Mouse (Mus musculus): Measurements from ENCODE around the gene Anapc2. TPM values are rescaled to one million over a fixed set of nuclear protein-coding genes. Genes with fewer than 3 reads are reported as not detected.

Anapc2 gene
- polyA plus RNA-seq, 1 experiment from 2014 or later: 134 TPM

DNA sequence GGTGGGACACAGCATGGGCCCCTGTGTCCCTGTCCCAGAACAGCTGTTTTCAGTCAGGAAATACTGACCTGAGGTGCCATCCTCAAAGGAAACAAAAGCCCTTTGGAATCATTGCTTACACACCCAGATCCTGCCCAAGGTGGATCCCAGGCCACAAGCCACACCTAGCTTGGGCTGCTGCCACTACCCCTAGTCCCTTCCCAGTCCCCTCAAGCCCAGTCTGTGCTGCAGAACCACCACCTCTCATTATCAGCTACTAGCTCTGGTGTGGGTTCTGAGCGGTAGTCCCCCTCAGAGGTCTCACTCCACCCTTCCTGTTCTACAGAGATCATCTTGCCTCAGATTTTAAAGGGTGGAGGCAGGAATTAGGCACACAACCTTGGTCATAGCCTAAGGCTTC, 14.0 kb downstream of the Anapc2 start:
- WGBS: 92% methylated on average over 1 of the region's 1 CpGs
- Histone ChIP-seq H3K9me3 (no peaks in the 10 kb centered on the region), H3K4me2 (no peak overlapping the region), H3K27me3 (peaks cover 48% of the 10 kb centered on the region), H3K27ac (no peak overlapping the region), H3K9ac (no peak overlapping the region), H3K36me3 (replicated peaks) (peaks cover 51% of the 10 kb centered on the region), H3K4me3 (replicated peaks) (no peak overlapping the region), H3K4me1 (0 out of 2 replicates have a peak, but pooled peaks cover 12% of the 10 kb centered on the region)
- ATAC-seq (ENCODE audit: low FRiP score): no peak

DNA sequence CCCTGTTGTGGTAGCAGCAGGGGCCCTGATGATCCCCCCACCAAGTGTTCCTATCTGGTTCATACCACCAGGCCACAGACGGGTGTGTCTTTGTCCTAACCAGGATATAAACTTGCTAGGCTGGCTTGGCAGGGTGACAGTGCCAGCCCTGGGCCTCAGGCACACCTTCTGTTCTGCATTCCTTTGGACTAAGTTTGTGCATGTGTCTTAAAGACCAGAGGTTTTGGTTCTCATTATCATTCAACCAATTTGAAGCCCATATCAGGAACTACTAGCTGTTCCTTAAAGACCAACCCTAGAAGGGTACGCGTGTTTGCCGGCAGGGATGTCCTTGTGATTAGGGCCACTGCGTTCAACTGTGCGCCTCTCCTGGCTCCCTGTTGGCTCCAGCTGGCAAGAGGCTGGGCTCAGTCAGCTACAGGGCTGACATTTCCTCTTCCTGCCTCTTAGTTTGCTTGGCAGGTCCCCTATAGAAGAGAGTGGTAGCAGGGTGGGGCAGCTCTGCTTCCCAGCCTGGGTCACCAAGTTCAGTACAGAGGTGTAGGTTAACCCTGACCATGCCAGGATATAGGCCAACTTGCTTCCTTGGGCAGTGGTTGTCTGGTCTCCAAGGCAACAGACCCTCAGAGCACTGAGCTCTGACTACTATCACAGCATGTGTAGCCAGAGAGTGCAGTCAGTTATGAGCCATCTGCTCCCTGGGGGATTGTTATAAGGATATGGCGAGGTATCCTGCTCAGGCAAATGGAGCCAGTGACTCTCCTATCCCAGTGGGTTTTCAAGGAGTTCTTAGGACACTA, 14.8 kb downstream of the Anapc2 start:
- Histone ChIP-seq H3K4me3 (replicated peaks) (no peak overlapping the region), H3K4me2 (no peak overlapping the region), H3K4me1 (peaks cover 13% of the 10 kb centered on the region), H3K9ac (no peak overlapping the region), H3K27ac (no peak overlapping the region), H3K9me3 (no peaks in the 10 kb centered on the region), H3K27me3 (peaks cover 55% of the 10 kb centered on the region), H3K36me3 (replicated peaks) (peaks cover 46% of the 10 kb centered on the region)
- no peak for ATAC-seq (ENCODE audit: low FRiP score)
- WGBS: 56% methylated on average over 7 of the region's 7 CpGs

DNA sequence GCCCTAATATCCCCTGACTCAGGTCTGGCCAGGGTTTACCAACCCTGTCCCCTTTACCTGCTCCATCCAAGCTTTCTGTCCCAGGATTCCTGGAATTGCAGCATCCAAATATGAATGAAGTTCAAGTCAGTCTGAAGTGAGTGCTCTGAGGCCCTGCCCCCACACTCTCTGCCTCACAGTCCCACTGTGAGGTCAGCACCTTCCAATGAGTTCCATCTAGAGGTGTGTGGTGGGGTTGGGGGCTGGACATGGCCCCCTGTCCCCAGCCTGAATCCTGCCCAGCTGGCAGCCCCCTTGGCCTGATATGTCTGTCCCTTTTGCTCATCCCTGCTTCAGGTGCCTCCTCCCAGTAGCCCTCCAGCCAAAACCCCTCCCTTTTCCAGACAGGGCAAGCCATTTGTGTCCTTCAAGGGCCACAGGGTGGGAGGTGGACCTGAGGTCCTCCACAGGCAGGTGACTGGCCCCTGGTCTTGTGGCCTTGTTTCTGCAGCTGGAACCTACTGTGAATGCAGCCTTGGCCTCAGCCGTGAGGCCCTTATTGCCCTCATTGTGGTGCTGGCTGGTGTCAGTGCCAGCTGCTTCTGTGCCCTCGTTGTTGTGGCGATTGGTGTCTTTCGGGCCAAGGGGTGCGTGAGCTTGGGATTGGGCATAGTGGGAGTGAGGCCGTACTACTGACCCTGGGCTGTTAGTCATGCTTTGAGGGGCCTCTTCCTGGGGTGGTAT, 15.8 kb downstream of the Anapc2 start, which contains the start of gene Tmem210:
Tmem210 (plus strand) TSS at position 219 of the 723 bp plus-strand sequence.
- Histone ChIP-seq H3K4me1 (peaks cover 19% of the 10 kb centered on the region), H3K4me3 (replicated peaks) (no peak within 1 kb of the TSS), H3K27me3 (peaks cover 66% of the 10 kb centered on the region), H3K27ac (no peak within 1 kb of the TSS), H3K4me2 (no peak within 1 kb of the TSS), H3K9me3 (no peaks in the 10 kb centered on the region), H3K36me3 (replicated peaks) (peaks cover 36% of the 10 kb centered on the region), H3K9ac (no peak within 1 kb of the TSS)
- WGBS: 86% methylated on average over 6 of the region's 6 CpGs
- ATAC-seq (ENCODE audit: low FRiP score): no peak

DNA sequence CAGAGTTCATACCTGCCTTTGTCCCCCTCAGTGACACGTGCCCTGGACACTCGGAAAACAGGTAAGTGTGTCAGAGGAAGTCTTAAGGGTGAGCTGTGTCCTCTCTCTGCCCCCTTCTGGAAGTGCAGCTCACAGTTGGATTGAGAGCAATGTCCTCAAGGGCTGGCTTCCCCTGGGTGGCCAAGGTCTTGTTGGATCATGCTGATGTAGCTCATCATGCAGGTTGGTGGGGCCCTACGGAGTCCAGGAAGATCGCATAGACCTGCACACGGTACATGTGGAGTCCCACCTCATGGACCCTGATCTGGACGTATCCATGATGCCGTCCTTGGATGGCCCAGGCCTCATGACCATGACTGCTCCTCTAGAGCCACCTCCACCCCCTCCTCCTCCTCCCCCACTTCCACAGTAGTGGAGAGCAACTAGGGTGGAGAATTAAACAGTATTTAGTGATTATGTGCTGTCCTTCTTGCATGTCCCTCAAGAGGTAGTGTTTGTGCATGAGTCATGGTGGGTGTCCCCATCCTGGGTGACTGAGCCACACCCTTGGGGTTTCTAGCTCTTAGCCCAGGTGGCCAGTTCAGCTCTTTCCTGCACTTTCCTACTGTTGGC, 16.6 kb downstream of the Anapc2 start:
- no peak overlapping the region for H3K4me3 ChIP-seq (replicated peaks)
- no peak overlapping the region for H3K27ac ChIP-seq
- peaks cover 73% of the 10 kb centered on the region for H3K27me3 ChIP-seq
- H3K4me2 ChIP-seq: no peak overlapping the region
- ATAC-seq (ENCODE audit: low FRiP score): no peak
- H3K9ac ChIP-seq: no peak overlapping the region
- H3K4me1 ChIP-seq: peaks cover 19% of the 10 kb centered on the region
- 79% methylated on average over 7 of the region's 7 CpGs for WGBS
- no peaks in the 10 kb centered on the region for H3K9me3 ChIP-seq
- peaks cover 29% of the 10 kb centered on the region for H3K36me3 ChIP-seq (replicated peaks)

DNA sequence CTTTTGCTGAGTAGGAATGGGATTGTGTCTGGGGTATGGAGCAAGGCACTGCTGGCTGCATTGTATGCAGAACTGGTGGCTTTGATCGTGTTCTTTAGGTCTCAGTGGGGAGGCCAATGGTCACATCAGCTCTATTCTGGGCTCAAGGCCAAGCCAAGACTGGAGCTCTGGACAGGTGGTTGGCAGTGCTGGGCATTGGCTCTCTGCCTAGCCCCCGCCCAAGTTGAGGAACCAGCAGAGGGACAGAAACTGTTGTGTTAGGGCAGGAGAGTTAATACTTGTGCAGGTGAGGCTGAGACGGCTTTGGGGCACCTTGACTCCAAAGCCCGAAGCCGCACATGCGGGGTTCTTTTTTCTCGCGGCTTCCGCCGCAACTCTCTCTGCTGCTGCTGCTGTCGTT, 17.4 kb downstream of the Anapc2 start, which contains the start of gene Lrrc26:
Lrrc26 (plus strand) TSS at position 265 of the 400 bp plus-strand sequence.
- Histone ChIP-seq H3K27me3 (peaks cover 81% of the 10 kb centered on the region), H3K4me1 (peaks cover 19% of the 10 kb centered on the region), H3K9me3 (no peaks in the 10 kb centered on the region), H3K4me2 (peak within 1 kb of the TSS; percentile 25), H3K9ac (no peak within 1 kb of the TSS), H3K27ac (no peak within 1 kb of the TSS), H3K4me3 (replicated peaks) (peak within 1 kb of the TSS; percentile 30), H3K36me3 (replicated peaks) (peaks cover 21% of the 10 kb centered on the region)
- 8% methylated on average over 11 of the region's 11 CpGs for WGBS
- no peak for ATAC-seq (ENCODE audit: low FRiP score)

DNA sequence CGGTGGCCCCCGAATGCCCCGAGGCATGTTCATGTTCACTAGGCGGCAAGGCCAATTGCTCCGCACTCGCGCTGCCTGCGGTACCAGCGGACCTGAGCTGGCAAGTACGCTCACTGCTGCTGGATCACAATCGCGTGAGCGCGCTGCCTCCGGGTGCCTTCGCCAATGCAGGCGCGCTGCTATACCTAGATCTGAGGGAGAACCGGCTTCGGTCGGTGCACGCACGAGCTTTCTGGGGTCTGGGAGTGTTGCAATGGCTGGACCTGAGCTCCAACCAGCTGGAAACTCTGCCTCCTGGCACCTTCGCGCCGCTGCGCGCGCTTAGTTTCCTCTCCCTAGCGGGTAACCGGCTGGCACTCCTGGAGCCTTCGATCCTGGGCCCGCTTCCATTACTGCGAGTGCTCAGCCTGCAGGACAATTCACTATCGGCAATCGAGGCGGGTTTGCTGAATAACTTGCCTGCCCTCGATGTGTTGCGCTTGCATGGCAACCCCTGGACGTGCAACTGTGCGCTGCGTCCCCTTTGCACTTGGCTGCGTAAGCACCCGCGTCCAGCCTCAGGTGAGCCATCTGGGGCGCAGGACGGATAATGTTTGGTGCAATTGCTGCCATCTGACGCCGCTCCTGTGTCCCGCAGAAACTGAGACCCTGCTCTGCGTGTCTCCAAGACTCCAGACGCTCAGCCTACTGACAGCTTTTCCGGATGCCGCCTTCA, 18.0 kb downstream of the Anapc2 start:
- Histone ChIP-seq H3K27me3 (peaks cover 87% of the 10 kb centered on the region), H3K9ac (no peak overlapping the region), H3K4me2 (peak overlapping the region; percentile 25), H3K4me1 (peaks cover 19% of the 10 kb centered on the region), H3K27ac (no peak overlapping the region), H3K4me3 (replicated peaks) (peak overlapping the region; percentile 30), H3K36me3 (replicated peaks) (peaks cover 15% of the 10 kb centered on the region), H3K9me3 (no peaks in the 10 kb centered on the region)
- 3% methylated on average over 54 of the region's 54 CpGs for whole genome bisulfite sequencing
- ATAC-seq (ENCODE audit: low FRiP score): no peak

DNA sequence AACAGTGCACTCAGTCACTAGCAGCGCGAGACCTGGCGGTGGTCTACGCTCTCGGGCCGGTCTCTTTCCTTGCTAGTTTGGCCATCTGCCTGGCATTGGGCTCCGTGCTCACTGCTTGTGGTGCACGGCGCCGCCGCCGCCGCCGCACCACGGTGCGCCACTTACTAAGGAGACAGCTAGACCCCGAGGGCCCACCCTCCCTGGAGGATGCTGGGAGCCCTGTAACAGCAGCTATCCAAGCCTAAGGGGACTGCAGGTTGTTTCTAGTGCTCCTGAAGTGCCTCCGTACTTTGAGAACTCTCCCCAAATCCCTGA, 18.5 kb downstream of the Anapc2 start:
- no peaks in the 10 kb centered on the region for H3K9me3 ChIP-seq
- no peak overlapping the region for H3K27ac ChIP-seq
- H3K36me3 ChIP-seq (replicated peaks): peaks cover 10% of the 10 kb centered on the region
- H3K27me3 ChIP-seq: peaks cover 92% of the 10 kb centered on the region
- H3K4me1 ChIP-seq: peaks cover 19% of the 10 kb centered on the region
- H3K4me3 ChIP-seq (replicated peaks): peak overlapping the region; percentile 30
- no peak overlapping the region for H3K9ac ChIP-seq
- 0% methylated on average over 18 of the region's 18 CpGs for WGBS
- no peak for ATAC-seq (ENCODE audit: low FRiP score)
- H3K4me2 ChIP-seq: peak overlapping the region; percentile 25

DNA sequence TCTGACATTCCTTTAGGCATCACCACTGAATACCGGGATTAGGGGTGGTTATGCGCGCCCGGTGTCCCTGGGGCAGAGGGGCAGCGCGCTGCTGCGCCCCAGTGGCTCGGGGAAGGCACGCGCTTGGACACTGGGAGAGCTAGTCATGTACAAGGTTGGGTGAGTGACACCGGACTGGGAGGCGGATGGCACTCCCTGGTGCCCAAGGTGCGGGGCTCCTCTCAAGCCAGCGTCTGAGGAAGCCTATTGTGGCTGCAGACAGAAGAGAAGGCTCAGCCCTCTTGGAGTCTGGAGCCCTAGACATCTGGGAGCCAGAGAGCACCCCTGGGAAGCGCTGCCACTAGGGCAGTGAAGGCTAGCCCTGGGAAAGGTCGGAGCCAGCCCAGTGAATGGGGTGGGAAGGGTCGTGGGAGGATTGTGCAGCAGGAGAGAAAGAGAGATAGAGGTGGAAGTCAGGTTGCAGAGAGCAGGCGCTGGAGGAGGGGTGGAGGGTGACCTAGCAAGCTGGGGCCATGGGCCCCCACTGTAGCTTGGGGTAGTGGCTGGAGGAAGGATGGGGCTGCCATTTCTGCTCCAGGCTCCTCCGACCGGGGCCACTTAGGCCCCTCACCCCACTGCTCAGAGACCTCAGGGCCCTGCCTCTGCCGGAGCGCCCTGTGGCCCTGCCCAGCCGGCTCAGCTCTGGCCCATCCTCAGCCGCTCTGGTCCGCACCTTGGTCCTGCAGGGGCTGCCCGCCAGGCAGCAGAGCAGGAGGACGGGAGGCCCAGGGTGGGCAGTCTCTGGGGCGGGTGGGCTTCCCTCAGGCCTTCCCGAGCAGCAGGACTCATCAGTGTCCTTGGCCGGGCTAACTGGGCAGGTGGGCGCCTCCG, 19.1 kb downstream of the Anapc2 start:
- peak overlapping the region; percentile 46 for H3K4me2 ChIP-seq

DNA sequence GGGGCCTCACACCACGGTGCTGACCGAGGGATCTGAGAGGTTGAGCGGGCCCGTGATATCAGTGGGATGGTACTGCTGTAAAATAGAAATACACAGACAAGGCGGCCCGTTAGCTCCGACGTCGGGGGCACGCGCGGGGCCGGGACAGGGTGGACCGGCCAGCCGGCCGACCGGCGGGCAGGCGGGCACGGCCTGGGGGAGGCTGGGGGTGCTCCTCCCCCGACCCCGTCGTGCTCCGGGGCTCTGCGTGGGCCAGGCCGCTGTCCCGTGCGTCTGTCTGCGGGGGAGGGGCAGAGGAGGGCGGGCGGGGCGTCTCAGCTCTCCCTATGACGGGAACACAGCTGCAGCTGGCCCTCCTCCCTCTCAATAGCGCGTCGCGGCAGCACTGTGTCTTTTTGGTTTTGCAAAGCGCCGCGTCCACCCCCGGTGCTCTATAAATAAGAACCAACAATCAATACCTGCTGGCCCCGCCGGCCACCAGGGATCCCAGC, 19.8 kb downstream of the Anapc2 start:
- WGBS: 6% methylated on average over 43 of the region's 43 CpGs
- no peak overlapping the region for H3K27ac ChIP-seq

More for the DNA sequence above, 19.1 kb downstream of the Anapc2 start:
- H3K4me3 ChIP-seq (replicated peaks): peak overlapping the region; percentile 30
- ATAC-seq (ENCODE audit: low FRiP score): 0 out of 2 replicates have a peak, but pooled peaks have one; percentile 7
- no peaks in the 10 kb centered on the region for H3K9me3 ChIP-seq
- no peak overlapping the region for H3K27ac ChIP-seq
- peaks cover 95% of the 10 kb centered on the region for H3K27me3 ChIP-seq
- H3K36me3 ChIP-seq (replicated peaks): peaks cover 4% of the 10 kb centered on the region; the same call in 1 of the 2 replicates
- peak overlapping the region; percentile 25; the same call in 1 of the 2 replicates for H3K9ac ChIP-seq
- peaks cover 19% of the 10 kb centered on the region for H3K4me1 ChIP-seq
- 6% methylated on average over 30 of the region's 32 CpGs for WGBS

DNA sequence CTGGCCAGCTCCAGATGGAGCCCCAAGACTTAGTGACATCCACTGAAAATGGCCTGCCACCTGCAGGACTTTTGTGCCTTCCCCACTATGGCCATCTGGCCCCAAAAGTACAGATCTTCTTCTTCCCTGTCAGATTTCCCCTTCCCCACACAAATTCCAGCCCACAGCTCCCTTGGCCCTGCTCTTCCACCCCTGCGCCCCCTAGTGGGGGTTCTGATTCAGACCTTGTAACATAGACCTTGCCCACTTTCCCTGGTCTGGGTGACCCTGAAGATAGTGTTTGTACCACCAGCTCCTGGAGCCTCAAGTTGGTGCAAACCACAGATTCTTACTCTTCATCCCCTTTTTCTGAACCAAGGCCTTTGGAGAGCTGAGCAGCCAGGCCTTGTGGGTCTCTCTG, 20.6 kb downstream of the Anapc2 start:
- no peak overlapping the region for H3K9ac ChIP-seq
- no peaks in the 10 kb centered on the region for H3K9me3 ChIP-seq
- no peak overlapping the region for H3K4me3 ChIP-seq (replicated peaks)
- H3K4me1 ChIP-seq: peaks cover 19% of the 10 kb centered on the region
- H3K4me2 ChIP-seq: no peak overlapping the region
- H3K27ac ChIP-seq: no peak overlapping the region
- no peaks in the 10 kb centered on the region for H3K36me3 ChIP-seq (replicated peaks)
- peaks cover 98% of the 10 kb centered on the region for H3K27me3 ChIP-seq
- 6% methylated on average over 1 of the region's 1 CpGs for WGBS
- ATAC-seq (ENCODE audit: low FRiP score): no peak

More for the DNA sequence above, 19.8 kb downstream of the Anapc2 start:
- H3K4me3 ChIP-seq (replicated peaks): peak overlapping the region; percentile 30
- H3K36me3 ChIP-seq (replicated peaks): no peaks in the 10 kb centered on the region
- peak overlapping the region; percentile 46 for H3K4me2 ChIP-seq
- H3K27me3 ChIP-seq: peaks cover 98% of the 10 kb centered on the region
- H3K9me3 ChIP-seq: no peaks in the 10 kb centered on the region
- H3K4me1 ChIP-seq: peaks cover 19% of the 10 kb centered on the region
- peak; percentile 22; the same call in 1 of the 2 replicates for ATAC-seq (ENCODE audit: low FRiP score)
- peak overlapping the region; percentile 25; the same call in 1 of the 2 replicates for H3K9ac ChIP-seq

DNA sequence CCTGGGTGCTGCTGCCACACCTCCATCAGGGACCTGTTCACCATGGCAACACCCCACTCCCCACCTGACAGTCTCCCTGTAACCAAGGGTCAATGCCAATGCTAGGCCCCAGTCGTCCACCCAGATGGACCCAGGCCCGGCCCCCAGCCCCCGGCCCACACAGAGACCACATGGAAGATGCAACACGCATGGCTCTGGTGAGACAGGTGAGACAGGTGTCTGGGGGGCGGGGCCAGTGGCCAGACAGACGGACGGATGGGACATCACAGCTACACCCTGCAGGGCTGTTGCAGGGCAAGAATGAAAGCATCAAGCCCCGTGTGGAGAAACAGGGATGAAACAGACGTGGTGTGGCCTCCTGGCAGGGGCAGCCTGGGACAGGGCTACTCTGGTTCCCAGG, 21.4 kb downstream of the Anapc2 start:
- no peaks in the 10 kb centered on the region for H3K36me3 ChIP-seq (replicated peaks)
- ATAC-seq (ENCODE audit: low FRiP score): no peak
- no peak overlapping the region for H3K27ac ChIP-seq
- WGBS: 74% methylated on average over 9 of the region's 9 CpGs
- H3K4me3 ChIP-seq (replicated peaks): no peak overlapping the region
- no peaks in the 10 kb centered on the region for H3K9me3 ChIP-seq
- H3K27me3 ChIP-seq: peaks cover 95% of the 10 kb centered on the region
- no peak overlapping the region for H3K4me2 ChIP-seq
- peaks cover 19% of the 10 kb centered on the region for H3K4me1 ChIP-seq
- no peak overlapping the region for H3K9ac ChIP-seq
